Mouse (Mus musculus) adrenal gland, postnatal 25 days (tissue): ENCODE measurements around the gene Zfp808. TPM values are rescaled to one million over a fixed set of nuclear protein-coding genes. Genes with fewer than 3 reads are reported as not detected.
"Not testable (repeated sequence)": the region's sequence is repeated elsewhere in the genome, so short reads cannot be mapped to it uniquely, and the experiment has no call there.

Source experiments
- DNase-seq: peaks from one replicate; pipeline ENCODE4 v3.0.0; 2021; ENCODE audit warnings: mixed read lengths
- long read RNA-seq: library from polyadenylated mRNA; stranded (forward); transcript quantifications from one replicate; pipeline ENCODE4 v2.0.0, GENCODE M21; 2021
- total RNA-seq: library from RNA; stranded (reverse); gene quantifications from 2 replicates; pipeline ENCODE4 v1.2.3, GENCODE M21; 2021

Gene Zfp808
- total RNA-seq = 10.0 and 10.8 TPM in 2 replicates
- long read RNA-seq, partial matches to known transcripts = 0 of 1 reads
- long read RNA-seq, other reads (novel, unspliced or antisense) = 0 of 1 reads

GRCm38 (mm10) chr13:62129432-62130171 lies at the start of gene Zfp808:
Gene Zfp808 (plus strand): TSS chr13:62129886.
- DNase-seq = peak; percentile 51

GRCm38 (mm10) chr13:62098786-62099185 lies 30.9 kb upstream of the Zfp808 start:
- not testable (repeated sequence) for DNase-seq

- DNase-seq = not testable (repeated sequence)
Observed at GRCm38 (mm10) chr13:62099454-62099853, 30.2 kb upstream of the Zfp808 start.

- not testable (repeated sequence) for DNase-seq
Observed at GRCm38 (mm10) chr13:62102368-62102767, 27.3 kb upstream of the Zfp808 start.

GRCm38 (mm10) chr13:62115861-62116260 lies 13.8 kb upstream of the Zfp808 start:
- DNase-seq = not testable (repeated sequence)

- not testable (repeated sequence) for DNase-seq
Observed at GRCm38 (mm10) chr13:62121578-62121977, 8.1 kb upstream of the Zfp808 start.

GRCm38 (mm10) chr13:62181835-62182755 lies 52.4 kb downstream of the Zfp808 start:
- DNase-seq = not testable (repeated sequence)

GRCm38 (mm10) chr13:62245264-62245663 lies 115.6 kb downstream of the Zfp808 start:
- no peak for DNase-seq

GRCm38 (mm10) chr13:62255226-62255625 lies 125.5 kb downstream of the Zfp808 start:
- not testable (repeated sequence) for DNase-seq

- DNase-seq = no peak
Observed at GRCm38 (mm10) chr13:62263392-62263791, 133.7 kb downstream of the Zfp808 start.
